Mouse (Mus musculus): ENCODE measurements around the gene D11Wsu47e. TPM values are rescaled to one million over a fixed set of nuclear protein-coding genes. Genes with fewer than 3 reads are reported as not detected.

D11Wsu47e gene
- total RNA-seq, 2 experiments from 2014 or later: 11.8 to 13.5 TPM

GRCm38 (mm10) chr11:113730879-113731278 lies 46.7 kb downstream of the D11Wsu47e start:
- DNase-seq (ENCODE audit: extremely low spot score in 1 of 2, low spot score in 1 of 2): no peak

GRCm38 (mm10) chr11:113731945-113732612 lies 47.9 kb downstream of the D11Wsu47e start:
- DNase-seq (ENCODE audit: extremely low spot score in 1 of 2, low spot score in 1 of 2): no peak

GRCm38 (mm10) chr11:113733631-113734364 lies 49.6 kb downstream of the D11Wsu47e start:
- no peak for DNase-seq (ENCODE audit: extremely low spot score in 1 of 2, low spot score in 1 of 2)

GRCm38 (mm10) chr11:113735151-113735550 lies 50.9 kb downstream of the D11Wsu47e start:
- DNase-seq (ENCODE audit: extremely low spot score in 1 of 2, low spot score in 1 of 2): no peak

GRCm38 (mm10) chr11:113736848-113737552 lies 52.8 kb downstream of the D11Wsu47e start:
- DNase-seq (ENCODE audit: extremely low spot score in 1 of 2, low spot score in 1 of 2): no peak

- no peak for DNase-seq (ENCODE audit: extremely low spot score in 1 of 2, low spot score in 1 of 2)
Observed at GRCm38 (mm10) chr11:113737553-113737854, 53.3 kb downstream of the D11Wsu47e start.

- DNase-seq (ENCODE audit: extremely low spot score in 1 of 2, low spot score in 1 of 2): no peak
Observed at GRCm38 (mm10) chr11:113737912-113738311, 53.7 kb downstream of the D11Wsu47e start.

GRCm38 (mm10) chr11:113739213-113739612 lies 55.0 kb downstream of the D11Wsu47e start:
- DNase-seq (ENCODE audit: extremely low spot score in 1 of 2, low spot score in 1 of 2): no peak

- DNase-seq (ENCODE audit: extremely low spot score in 1 of 2, low spot score in 1 of 2): no peak
Observed at GRCm38 (mm10) chr11:113740100-113740499, 55.9 kb downstream of the D11Wsu47e start.

GRCm38 (mm10) chr11:113742998-113743397 lies 58.8 kb downstream of the D11Wsu47e start:
- DNase-seq (ENCODE audit: extremely low spot score in 1 of 2, low spot score in 1 of 2): no peak

Other genes with a start within 250 kb of the D11Wsu47e start
- gene Sstr2, start 65.1 kb upstream of the D11Wsu47e start, total RNA-seq (2021): 10 to 100 TPM; 25.6 to 27.3 TPM
- gene Cog1, start 35.2 kb upstream of the D11Wsu47e start, total RNA-seq (2021): 10 to 100 TPM; 53.4 to 64.0 TPM
- gene Slc39a11, start 34.3 kb upstream of the D11Wsu47e start, total RNA-seq (2021): 10 to 100 TPM; 23.0 to 23.3 TPM
- gene Fam104a, start 257 bp upstream of the D11Wsu47e start, total RNA-seq (2021): 10 to 100 TPM; 26.6 to 27.9 TPM
- gene Cpsf4l, start 25.6 kb downstream of the D11Wsu47e start, total RNA-seq (2021): under 1 TPM in 1 of 2 experiments, not detected in 1; 0.22 TPM
- 10 to 100 TPM; 41.4 to 41.8 TPM for gene Cdc42ep4, start 67.5 kb downstream of the D11Wsu47e start, total RNA-seq (2021)

Data from layer of hippocampus, postnatal 25 days (tissue).